Mouse (Mus musculus) kidney, adult 18-20 months (tissue): ENCODE data around the gene Ccl1.

Experiments used
- DNase-seq: peaks from one replicate; pipeline ENCODE4 v3.0.0; 2021

Ccl1 gene

GRCm38 (mm10) chr11:82305590-82305989 lies at the start of gene Ccl1:
Gene Ccl1 (minus strand): TSS chr11:82305690.
- DNase-seq, result no peak

GRCm38 (mm10) chr11:82351039-82351438 lies 45.5 kb upstream of the Ccl1 start:
- DNase-seq, result no peak

- DNase-seq, result no peak
Observed at GRCm38 (mm10) chr11:82340900-82341299, 35.4 kb upstream of the Ccl1 start.

GRCm38 (mm10) chr11:82340416-82340815 lies 34.9 kb upstream of the Ccl1 start:
- no peak for DNase-seq

- DNase-seq, result peak; percentile 23
Observed at GRCm38 (mm10) chr11:82339921-82340401, 34.5 kb upstream of the Ccl1 start.

- no peak for DNase-seq
Observed at GRCm38 (mm10) chr11:82313153-82313552, 7.7 kb upstream of the Ccl1 start.

GRCm38 (mm10) chr11:82310336-82311045 lies 5.0 kb upstream of the Ccl1 start:
- DNase-seq, result no peak

GRCm38 (mm10) chr11:82297895-82298294 lies 7.6 kb downstream of the Ccl1 start:
- no peak for DNase-seq

- DNase-seq, result no peak
Observed at GRCm38 (mm10) chr11:82290841-82291240, 14.6 kb downstream of the Ccl1 start.

GRCm38 (mm10) chr11:82274149-82274812 lies 31.2 kb downstream of the Ccl1 start:
- DNase-seq, result no peak

GRCm38 (mm10) chr11:82259131-82259530 lies 46.4 kb downstream of the Ccl1 start:
- no peak for DNase-seq

GRCm38 (mm10) chr11:82255601-82256000 lies 49.9 kb downstream of the Ccl1 start:
- peak; percentile 5 for DNase-seq

- no peak for DNase-seq
Observed at GRCm38 (mm10) chr11:82253421-82253820, 52.1 kb downstream of the Ccl1 start.

- no peak for DNase-seq
Observed at GRCm38 (mm10) chr11:82251251-82251650, 54.2 kb downstream of the Ccl1 start.

GRCm38 (mm10) chr11:82249945-82250344 lies 55.5 kb downstream of the Ccl1 start:
- DNase-seq, result no peak

GRCm38 (mm10) chr11:82237439-82237838 lies 68.1 kb downstream of the Ccl1 start:
- DNase-seq, result no peak

- peak; percentile 18 for DNase-seq
Observed at GRCm38 (mm10) chr11:82235551-82236207, 69.8 kb downstream of the Ccl1 start.

- no peak for DNase-seq
Observed at GRCm38 (mm10) chr11:82233991-82234390, 71.5 kb downstream of the Ccl1 start.

- DNase-seq, result no peak
Observed at GRCm38 (mm10) chr11:82226976-82227375, 78.5 kb downstream of the Ccl1 start.

- no peak for DNase-seq
Observed at GRCm38 (mm10) chr11:82225936-82226335, 79.6 kb downstream of the Ccl1 start.

- no peak for DNase-seq
Observed at GRCm38 (mm10) chr11:82216531-82216930, 89.0 kb downstream of the Ccl1 start.

GRCm38 (mm10) chr11:82214405-82214804 lies 91.1 kb downstream of the Ccl1 start:
- DNase-seq, result no peak

GRCm38 (mm10) chr11:82206960-82207488 lies 98.5 kb downstream of the Ccl1 start:
- DNase-seq, result no peak

GRCm38 (mm10) chr11:82205221-82205620 lies 100.3 kb downstream of the Ccl1 start:
- DNase-seq, result no peak
